Mouse (Mus musculus) common myeloid progenitor, adult 5-6 weeks (primary cell): Measurements from ENCODE around the gene Bace1. TPM values are rescaled to one million over a fixed set of nuclear protein-coding genes. Genes with fewer than 3 reads are reported as not detected.

Experiments
- ATAC-seq: replicated peaks from 2 replicates; pipeline ENCODE4 v1.8.0; 2016; ENCODE audit warnings: low read depth, mild to moderate bottlenecking, moderate TSS enrichment, inconsistent platforms; ENCODE audit not compliant: poor library complexity, severe bottlenecking
- total RNA-seq: library from RNA; stranded (forward); fragments of 200-1000, 187-1606 nt; gene quantifications from 2 replicates; pipeline ENCODE4 v1.2.3, GENCODE M21; 2017

Bace1 gene
- total RNA-seq, 1 experiment from 2014 or later: 13.7 TPM

DNA sequence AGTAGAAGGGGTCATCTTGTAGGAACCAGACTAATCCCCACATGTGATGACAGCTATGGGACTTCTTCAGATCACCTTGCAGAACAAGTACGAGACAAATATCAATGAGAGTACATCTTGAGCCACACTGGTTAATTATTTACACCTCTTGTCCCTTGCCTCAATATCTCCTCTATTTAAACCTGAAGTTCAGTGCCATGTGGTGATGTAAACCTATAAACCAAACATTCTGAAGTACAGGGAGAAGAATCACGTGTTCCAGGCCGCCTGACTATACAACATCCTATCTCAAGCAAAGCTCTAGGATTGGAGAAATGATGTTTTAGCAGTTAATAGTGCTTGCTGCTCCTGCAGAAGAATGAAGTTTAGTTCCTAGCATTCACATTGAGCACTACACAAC, 31.9 kb downstream of the Bace1 start:
- ATAC-seq: no peak

DNA sequence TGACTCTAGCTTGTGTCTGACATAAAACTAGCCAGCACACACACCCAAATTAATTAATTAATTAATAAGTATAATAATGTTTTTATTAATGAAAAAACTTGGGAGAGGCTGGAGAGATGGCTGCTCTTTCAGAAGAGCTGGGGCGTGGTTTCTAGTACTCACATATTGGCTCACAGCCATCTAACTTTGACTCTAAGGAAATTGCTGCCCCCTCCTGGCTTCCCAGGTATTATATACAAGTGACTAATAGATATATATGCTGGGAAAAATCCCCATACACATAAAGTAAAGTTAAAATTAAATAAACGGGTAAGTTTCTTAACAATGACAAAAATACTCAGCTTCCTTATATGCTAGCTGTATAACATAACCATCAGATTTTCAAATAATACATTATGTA, 39.5 kb downstream of the Bace1 start:
- no peak for ATAC-seq

DNA sequence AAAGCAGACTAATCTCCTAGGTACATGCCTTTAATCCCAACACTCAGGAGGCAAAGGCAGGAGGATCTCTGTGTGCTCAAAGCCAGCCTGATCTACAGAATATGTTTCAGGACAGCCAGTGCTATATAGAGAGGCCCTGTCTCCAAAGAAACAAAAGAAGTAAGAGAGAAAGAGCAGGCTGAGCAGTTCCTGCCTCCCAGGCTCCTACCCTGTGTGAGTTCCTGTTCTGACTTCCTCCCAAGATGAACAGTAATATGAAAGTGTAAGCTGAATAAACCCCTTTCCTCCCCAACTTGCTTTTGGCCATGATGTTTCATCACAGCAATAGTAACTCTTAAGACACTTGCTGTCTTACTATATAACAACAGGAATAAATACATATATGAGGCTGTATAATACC, 55.3 kb downstream of the Bace1 start:
- no peak for ATAC-seq

DNA sequence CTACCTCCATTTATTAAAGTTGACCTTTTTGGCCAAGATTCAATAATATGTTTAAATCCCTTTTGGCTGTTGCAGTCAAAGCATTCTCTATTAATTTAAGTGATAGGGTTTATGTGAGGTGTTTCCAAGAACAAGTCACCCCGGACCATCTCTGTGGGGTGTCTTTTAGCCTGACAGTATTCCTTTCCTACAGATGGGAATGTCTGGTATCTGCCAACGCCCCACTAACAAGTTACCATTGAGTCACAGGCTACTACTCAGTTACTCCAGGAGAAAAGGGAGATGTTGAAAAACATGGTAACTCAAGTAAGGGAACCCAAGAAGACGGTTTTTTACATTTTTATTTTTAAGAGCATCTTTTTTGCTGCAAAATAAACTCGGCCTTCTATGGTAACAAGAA, 66.8 kb downstream of the Bace1 start:
- no peak for ATAC-seq

DNA sequence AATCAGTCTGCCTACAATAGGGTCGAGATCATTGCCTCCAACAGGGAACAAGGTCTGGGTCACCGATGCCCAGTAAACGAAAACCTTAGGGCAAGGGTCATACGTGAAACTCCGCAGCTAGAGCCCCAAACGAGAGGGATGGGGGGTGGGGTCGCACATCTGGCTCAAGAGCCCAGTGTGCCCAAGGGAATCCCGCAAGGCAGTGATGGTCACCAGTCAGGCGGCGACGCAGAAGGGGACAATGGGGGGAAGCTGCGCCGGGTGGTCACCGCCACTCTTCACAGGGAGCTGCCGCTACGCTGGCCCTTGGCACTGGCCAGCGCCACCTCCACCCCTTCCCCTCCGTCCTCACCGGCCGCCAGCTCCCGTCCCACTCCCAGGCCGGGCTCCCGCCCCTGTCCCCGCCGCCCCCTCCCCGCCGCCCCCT, 67.4 kb downstream of the Bace1 start:
- no peak for ATAC-seq

DNA sequence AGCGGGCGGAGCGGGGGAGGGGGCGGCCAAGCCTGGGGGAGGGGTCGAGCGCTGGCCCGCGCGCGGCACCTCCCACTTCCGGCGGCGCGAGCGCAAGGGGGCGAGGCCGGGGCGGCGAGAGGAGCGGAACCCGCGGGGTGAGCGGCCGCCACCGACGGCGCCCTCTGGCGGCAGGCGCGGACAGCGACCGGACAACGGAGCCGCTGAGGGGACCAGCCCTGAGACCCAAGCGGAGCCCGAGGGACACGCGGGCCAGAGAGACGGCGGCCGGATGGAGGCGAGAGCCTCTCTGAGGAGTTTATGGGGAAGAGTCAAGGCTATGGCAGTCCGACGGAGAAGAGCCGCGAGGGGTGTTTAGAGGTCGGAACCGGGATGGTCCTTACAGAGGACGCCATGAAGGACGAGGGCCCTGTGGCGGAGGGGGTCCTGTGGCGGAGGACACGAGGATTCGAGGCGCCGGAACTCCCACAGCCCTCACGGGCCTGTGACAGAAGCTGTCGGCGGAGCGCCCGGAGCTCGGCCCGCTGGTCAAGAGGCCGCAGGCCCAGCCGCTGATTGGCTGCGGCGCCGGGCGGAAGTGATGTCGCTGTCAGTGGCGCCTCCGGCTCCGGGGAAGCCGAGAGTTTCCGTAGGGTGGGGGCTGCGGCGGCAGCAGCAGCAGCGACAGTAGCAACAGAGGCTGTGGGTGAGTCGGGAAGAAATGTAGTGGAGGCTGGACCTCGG, 68.1 kb downstream of the Bace1 start, which contains the start of the genes Pcsk7 and Rnf214:
Pcsk7 (plus strand) TSS at position 143 of the 723 bp plus-strand sequence.
Rnf214 (minus strand) TSS at position 557 of the 723 bp plus-strand sequence.
- peak; percentile 90 for ATAC-seq

DNA sequence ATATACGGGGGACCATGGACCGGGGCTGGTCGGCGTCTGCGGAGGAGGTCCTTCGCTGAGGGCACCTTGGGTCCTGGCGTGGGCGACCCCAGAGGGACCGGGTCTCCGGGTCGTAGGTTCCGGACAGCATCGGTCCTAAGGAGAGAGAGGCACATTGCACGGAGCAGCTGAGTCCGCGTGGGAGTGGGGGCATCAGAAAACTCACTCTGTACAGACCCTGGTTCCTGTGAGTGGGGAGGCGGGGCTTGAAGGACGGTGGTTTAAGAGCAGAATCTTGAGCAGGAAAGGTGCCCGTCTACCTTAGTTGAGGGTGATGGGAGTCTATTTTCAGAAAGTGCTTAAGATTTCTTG, 68.7 kb downstream of the Bace1 start:
- ATAC-seq: 0 out of 2 replicates have a peak, but pooled peaks have one; percentile 19

DNA sequence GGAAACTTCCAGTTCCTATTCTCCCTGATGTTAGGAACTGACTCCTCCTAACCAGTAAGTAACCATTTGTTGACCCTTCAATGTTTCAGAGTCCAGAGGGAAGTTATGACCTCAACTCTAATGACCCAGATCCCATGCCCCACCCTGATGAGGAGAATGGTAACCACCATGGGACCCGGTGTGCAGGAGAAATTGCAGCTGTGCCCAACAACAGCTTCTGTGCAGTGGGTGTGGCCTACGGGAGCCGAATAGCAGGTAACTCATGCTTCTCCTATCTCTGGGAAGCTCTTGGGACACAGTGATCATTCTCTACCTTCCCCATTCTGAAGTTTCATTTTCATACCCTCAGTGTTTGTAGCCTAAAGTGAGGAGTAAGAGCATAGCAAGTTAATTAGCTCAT, 72.6 kb downstream of the Bace1 start:
- no peak for ATAC-seq

DNA sequence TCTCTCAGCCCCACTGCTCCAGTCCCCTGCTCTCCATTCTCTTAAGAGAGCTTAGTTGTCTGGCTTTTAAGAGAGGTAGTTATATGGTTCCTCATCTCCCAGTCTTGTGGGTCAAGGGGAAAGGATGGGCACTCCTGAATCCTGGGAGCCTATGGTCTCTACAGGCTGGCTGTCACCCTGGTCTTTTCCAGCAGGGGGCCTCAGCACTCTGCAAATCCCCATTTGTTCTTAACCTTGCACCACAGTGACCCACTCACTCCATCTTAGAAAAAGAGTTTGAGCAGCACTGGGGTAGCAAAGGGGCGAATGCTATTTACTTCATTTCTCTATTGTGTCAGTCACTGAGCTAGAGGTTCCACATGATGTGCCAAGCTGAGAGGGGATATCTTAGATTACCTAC, 73.3 kb downstream of the Bace1 start:
- ATAC-seq: peak; percentile 62

Other genes starting within 250 kb of the Bace1 start
- 12.4 and 13.8 TPM in 2 replicates for gene Cep164, start 9.9 kb upstream of the Bace1 start, total RNA-seq
- 12.0 and 16.9 TPM in 2 replicates for gene Pcsk7, start 67.9 kb downstream of the Bace1 start, total RNA-seq
- 21.4 and 40.1 TPM in 2 replicates for gene Rnf214, start 68.3 kb downstream of the Bace1 start, total RNA-seq
- gene Tagln, start 97.5 kb downstream of the Bace1 start, total RNA-seq: not detected in 2 replicates
- gene Sidt2, start 116.7 kb downstream of the Bace1 start, total RNA-seq: 21.9 and 39.9 TPM in 2 replicates
- 88.3 and 101 TPM in 2 replicates for gene Pafah1b2, start 174.1 kb downstream of the Bace1 start, total RNA-seq
- 21.1 and 25.1 TPM in 2 replicates for gene Sik3, start 174.2 kb downstream of the Bace1 start, total RNA-seq